Comparison of ENCODE assay signal across 8 mouse cellular contexts in genomic region chr10:80406684-80407501, GRCm38 (mm10). TPM values are rescaled to one million over a fixed set of nuclear protein-coding genes. Genes with fewer than 3 reads are reported as not detected.
DNase-seq lines count a peak whose midpoint lies in the region; ATAC-seq lines count a peak whose summit lies in the region.

Gene Uqcr11 (minus strand): TSS chr10:80406830.

- ATAC-seq in hindbrain, embryonic 11.5 days (ENCODE audit: low FRiP score), result peak; percentile 75

- H3K4me1 ChIP-seq in hindbrain, embryonic 11.5 days (replicated peaks; ENCODE audit: control insufficient read depth, insufficient read depth, low read length), result peaks cover 6% of the 10 kb centered on the region

- peak within 1 kb of the TSS; percentile 92 for H3K9ac ChIP-seq in hindbrain, embryonic 11.5 days (ENCODE audit: low read depth, low read length)

- H3K27me3 ChIP-seq in hindbrain, embryonic 11.5 days (ENCODE audit: control insufficient read depth, insufficient read depth, low read length), result no peaks in the 10 kb centered on the region

- H3K36me3 ChIP-seq in hindbrain, embryonic 11.5 days (ENCODE audit: control insufficient read depth, insufficient read depth, low read length), result peaks cover 20% of the 10 kb centered on the region

- H3K9me3 ChIP-seq in hindbrain, embryonic 11.5 days (ENCODE audit: control insufficient read depth, low read length), result no peaks in the 10 kb centered on the region

- H3K4me3 ChIP-seq in hindbrain, embryonic 11.5 days (ENCODE audit: low read depth, low read length), result peak within 1 kb of the TSS; percentile 85

- 1% methylated on average over 27 of the region's 27 CpGs for WGBS in hindbrain, embryonic 11.5 days

- peak within 1 kb of the TSS; percentile 95 for H3K4me2 ChIP-seq in hindbrain, embryonic 11.5 days (replicated peaks; ENCODE audit: low read depth, low read length)

- H3K27ac ChIP-seq in hindbrain, embryonic 11.5 days (ENCODE audit: low read depth, low read length), result peak within 1 kb of the TSS; percentile 54

- DNase-seq in MN1 (ENCODE audit: low spot score), result peak; percentile 92
- peak; percentile 95 for DNase-seq in cerebellum, adult 9-10 months
- DNase-seq in frontal cortex, adult 2 months (ENCODE audit: extremely low spot score in 1 of 2, low spot score in 1 of 2), result peak; percentile 90 to 96
- peak; percentile 94 for DNase-seq in hindbrain, embryonic 11.5 days (ENCODE audit: low spot score)
- peak; percentile 88 to 93 for DNase-seq in layer of hippocampus, postnatal 10 days (ENCODE audit: low spot score in 2 of 2)
- DNase-seq in lung, postnatal 10 days, result peak; percentile 96
- DNase-seq in ovary, postnatal 36 days (ENCODE audit: low spot score), result peak; percentile 92
- DNase-seq in thymus, postnatal 25 days, result peak; percentile 91

RNA-seq across cellular contexts. Expression of gene Uqcr11, which starts in this region (rescaled TPM):
- 1,306 and 1,773 TPM in 2 replicates for polyA plus RNA-seq in frontal cortex, adult 2 months (2012; rRNA removed)
- 466 and 480 TPM in 2 replicates for polyA plus RNA-seq in hindbrain, embryonic 11.5 days (2014; fragmentation: Nextera tagmentation; extraction: Ambion mirVana)
- 100 to 1,000 TPM; 503 to 527 TPM for total RNA-seq in layer of hippocampus, postnatal 10 days (2021)

Comparison
In these comparisons a context has a peak if more than half of its experiments do, and no peak if none do; other contexts are left out.
1. Peak in every context shown above with its lines: DNase-seq, ATAC-seq, H3K4me3 ChIP-seq and H3K27ac ChIP-seq.